Mouse (Mus musculus): Measurements from ENCODE around the gene Sipa1l3. TPM values are rescaled to one million over a fixed set of nuclear protein-coding genes. Genes with fewer than 3 reads are reported as not detected.
A peak's percentile ranks its signal among the peaks of the same experiment; 100 is the strongest.

Sipa1l3 gene
- polyA plus RNA-seq, 1 experiment, result 63.3 TPM

DNA sequence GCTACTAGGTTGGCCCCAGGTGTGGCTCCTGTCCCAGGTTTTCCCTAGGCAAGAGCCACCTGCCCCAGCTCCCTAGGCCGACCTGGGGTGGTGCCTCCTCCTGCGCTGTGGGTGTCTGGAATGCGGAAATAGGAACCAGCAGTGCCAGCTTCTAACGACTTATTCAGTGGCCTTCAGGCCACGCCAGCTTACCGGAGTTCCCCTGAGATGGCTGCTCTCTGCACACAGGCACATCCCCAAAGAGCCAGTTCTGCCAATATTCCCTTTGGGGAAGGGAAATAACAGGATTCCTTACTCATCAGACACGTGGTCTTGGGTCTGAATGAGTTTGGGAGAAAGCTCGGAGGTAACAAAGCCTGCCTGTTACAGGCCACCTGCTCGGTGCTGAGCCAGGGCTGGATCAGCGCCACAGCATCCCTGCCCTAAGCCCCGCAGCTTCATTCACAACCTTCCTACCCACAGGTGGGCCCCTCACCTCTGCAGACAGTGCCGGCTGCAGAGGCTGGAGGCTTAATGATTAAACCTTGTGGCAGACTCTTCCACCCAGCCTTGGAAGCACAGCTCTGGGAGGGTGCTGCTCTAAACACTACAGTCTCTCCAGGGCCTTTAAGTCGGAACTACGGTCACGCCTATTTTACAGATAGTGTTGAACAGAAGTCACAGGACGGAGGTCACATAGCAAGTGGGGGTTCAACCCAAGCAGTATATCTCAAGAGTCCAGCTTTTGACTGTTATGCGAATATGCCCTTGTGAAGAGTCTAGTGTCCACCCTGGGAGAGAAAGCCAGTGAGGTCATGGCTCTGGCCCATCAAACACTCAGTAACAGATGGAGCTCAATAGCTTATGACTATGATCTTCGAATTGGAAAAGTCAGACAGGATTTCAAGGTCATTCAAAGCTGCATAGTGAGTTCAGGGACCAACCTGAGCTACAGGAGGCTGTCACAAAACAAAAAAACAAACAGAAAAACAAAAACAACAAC is 12.8 kb downstream of the Sipa1l3 start:
- peak overlapping the region; percentile 68; the same call in 1 of the 2 replicates for H3K27ac ChIP-seq (ENCODE audit: insufficient read depth, low read length)
- 14% methylated on average over 18 of the region's 18 CpGs for WGBS

DNA sequence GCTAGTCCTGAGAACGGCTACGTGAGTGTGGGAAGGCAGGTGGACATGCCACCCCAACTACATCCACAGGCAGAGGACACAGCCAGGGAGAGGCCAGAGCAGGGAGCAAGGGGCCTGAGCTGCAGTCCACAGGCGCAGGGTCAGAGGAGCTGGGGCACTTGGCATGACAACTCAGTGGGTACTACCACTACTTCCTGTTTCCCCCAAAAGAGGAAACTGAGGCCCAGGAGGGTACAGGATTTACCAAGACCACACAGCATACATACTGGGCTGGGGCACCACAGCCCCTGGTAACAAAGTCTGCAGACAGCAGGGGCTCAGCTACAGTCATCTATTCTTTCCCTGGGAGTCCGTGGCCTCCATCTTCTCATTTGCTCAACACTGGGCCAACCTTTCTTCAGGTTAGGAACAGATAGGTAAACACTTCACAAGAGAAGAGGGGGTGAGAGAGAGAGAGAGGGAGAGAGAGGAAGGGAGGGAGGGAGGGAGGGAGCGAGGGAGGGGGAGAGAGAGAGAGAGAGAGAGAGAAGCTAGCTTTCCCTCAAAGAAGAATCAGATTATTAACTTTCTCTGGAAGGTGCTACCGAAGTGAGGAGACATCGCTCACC is 13.7 kb downstream of the Sipa1l3 start:
- Histone ChIP-seq H3K4me3 (replicated peaks; ENCODE audit: insufficient read depth, low read depth, low read length) (no peak overlapping the region), H3K27me3 (ENCODE audit: control insufficient read depth, insufficient read depth, low read length) (no peaks in the 10 kb centered on the region), H3K4me1 (ENCODE audit: control insufficient read depth, insufficient read depth, low read length) (peaks cover 47% of the 10 kb centered on the region), H3K27ac (ENCODE audit: insufficient read depth, low read length) (peak overlapping the region; percentile 68; the same call in 1 of the 2 replicates)
- WGBS, result 68% methylated on average over 7 of the region's 7 CpGs
- TF ChIP-seq POLR2A (IDR thresholded peaks at IDR 0.05; ENCODE audit: borderline replicate concordance, insufficient read depth, low read length), result no peak
- no peak for DNase-seq

More for the DNA sequence above, 12.8 kb downstream of the Sipa1l3 start:
- TF ChIP-seq POLR2A (IDR thresholded peaks at IDR 0.05; ENCODE audit: borderline replicate concordance, insufficient read depth, low read length) (no peak), CTCF (IDR thresholded peaks at IDR 0.05; ENCODE audit: borderline replicate concordance, insufficient read depth, low read depth, low read length) (no peak)
- DNase-seq, result peak; percentile 60 to 71
- no peak overlapping the region for H3K4me3 ChIP-seq (replicated peaks; ENCODE audit: insufficient read depth, low read depth, low read length)
- peaks cover 43% of the 10 kb centered on the region for H3K4me1 ChIP-seq (ENCODE audit: control insufficient read depth, insufficient read depth, low read length)
- H3K27me3 ChIP-seq (ENCODE audit: control insufficient read depth, insufficient read depth, low read length), result no peaks in the 10 kb centered on the region

DNA sequence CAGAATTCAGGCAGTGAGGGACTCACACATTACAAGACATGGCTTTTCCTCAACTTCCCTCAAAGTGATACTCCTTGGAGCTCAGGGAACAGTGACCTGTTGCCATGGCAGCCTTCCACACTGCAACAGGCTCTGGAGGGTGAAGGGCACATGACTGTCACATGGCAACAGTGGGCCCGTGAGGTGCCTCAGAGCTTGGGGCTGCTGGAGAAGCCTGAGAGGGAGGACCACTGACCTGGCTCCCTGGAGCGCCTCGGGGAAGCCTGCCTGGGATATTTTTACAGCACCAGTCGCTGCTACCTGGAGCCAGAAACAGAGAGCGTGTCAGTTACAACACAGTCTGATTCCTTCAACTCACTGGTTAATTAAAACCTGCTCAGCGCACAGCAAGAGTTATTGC is 14.8 kb downstream of the Sipa1l3 start:
- Histone ChIP-seq H3K4me3 (replicated peaks; ENCODE audit: insufficient read depth, low read depth, low read length) (no peak overlapping the region), H3K4me1 (ENCODE audit: control insufficient read depth, insufficient read depth, low read length) (peaks cover 47% of the 10 kb centered on the region), H3K27ac (ENCODE audit: insufficient read depth, low read length) (no peak overlapping the region), H3K27me3 (ENCODE audit: control insufficient read depth, insufficient read depth, low read length) (no peaks in the 10 kb centered on the region)
- 46% methylated on average over 6 of the region's 6 CpGs for WGBS
- DNase-seq, result no peak
- TF ChIP-seq POLR2A (IDR thresholded peaks at IDR 0.05; ENCODE audit: borderline replicate concordance, insufficient read depth, low read length) (no peak), CTCF (IDR thresholded peaks at IDR 0.05; ENCODE audit: borderline replicate concordance, insufficient read depth, low read depth, low read length) (no peak)

DNA sequence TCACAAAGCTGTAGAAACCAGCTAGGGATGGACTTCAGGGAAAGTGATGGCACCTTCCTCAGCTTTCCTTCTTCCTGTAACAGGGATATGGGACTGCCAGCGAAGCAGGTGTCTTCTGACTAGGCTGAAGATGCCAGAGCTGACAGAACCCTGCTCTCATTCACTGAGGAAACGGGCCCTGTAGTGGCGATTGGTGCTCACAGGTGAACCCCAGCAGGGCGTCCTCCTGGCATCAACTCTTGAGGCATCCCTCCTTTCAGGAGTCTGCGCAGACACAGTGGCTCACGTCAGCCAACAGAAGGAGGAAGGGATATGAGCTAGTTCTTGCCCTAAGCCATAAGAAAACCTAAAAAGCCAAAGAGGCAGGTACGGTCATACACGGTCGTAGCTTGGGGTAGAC is 17.2 kb downstream of the Sipa1l3 start:
- H3K27ac ChIP-seq (ENCODE audit: insufficient read depth, low read length), result no peak overlapping the region
- DNase-seq, result peak; percentile 63 to 77
- no peak for TF ChIP-seq POLR2A (IDR thresholded peaks at IDR 0.05; ENCODE audit: borderline replicate concordance, insufficient read depth, low read length)
- no peak for TF ChIP-seq CTCF (IDR thresholded peaks at IDR 0.05; ENCODE audit: borderline replicate concordance, insufficient read depth, low read depth, low read length)
- no peak overlapping the region for H3K4me3 ChIP-seq (replicated peaks; ENCODE audit: insufficient read depth, low read depth, low read length)
- WGBS, result 34% methylated on average over 9 of the region's 9 CpGs
- no peaks in the 10 kb centered on the region for H3K27me3 ChIP-seq (ENCODE audit: control insufficient read depth, insufficient read depth, low read length)
- H3K4me1 ChIP-seq (ENCODE audit: control insufficient read depth, insufficient read depth, low read length), result peaks cover 51% of the 10 kb centered on the region

DNA sequence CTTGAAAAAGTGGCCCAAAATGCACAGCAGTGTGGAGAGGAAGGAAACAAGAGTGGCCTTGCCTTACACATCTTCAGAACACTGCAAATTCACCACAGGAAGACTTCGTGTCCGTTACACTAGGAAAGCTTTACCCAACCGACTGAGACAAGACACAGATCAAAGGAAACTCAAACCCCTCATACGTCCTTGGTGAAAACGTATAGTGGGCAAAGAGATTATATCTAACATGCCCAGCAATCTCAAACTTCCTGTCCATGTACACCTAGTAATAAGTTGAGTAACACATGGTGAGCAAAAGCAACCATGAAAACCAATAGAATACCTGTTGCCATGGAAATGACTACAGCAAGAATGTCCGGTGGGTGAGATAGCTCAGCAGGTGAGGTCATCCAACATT is 19.4 kb downstream of the Sipa1l3 start:
- no peak for DNase-seq
- TF ChIP-seq CTCF (IDR thresholded peaks at IDR 0.05; ENCODE audit: borderline replicate concordance, insufficient read depth, low read depth, low read length), result no peak

DNA sequence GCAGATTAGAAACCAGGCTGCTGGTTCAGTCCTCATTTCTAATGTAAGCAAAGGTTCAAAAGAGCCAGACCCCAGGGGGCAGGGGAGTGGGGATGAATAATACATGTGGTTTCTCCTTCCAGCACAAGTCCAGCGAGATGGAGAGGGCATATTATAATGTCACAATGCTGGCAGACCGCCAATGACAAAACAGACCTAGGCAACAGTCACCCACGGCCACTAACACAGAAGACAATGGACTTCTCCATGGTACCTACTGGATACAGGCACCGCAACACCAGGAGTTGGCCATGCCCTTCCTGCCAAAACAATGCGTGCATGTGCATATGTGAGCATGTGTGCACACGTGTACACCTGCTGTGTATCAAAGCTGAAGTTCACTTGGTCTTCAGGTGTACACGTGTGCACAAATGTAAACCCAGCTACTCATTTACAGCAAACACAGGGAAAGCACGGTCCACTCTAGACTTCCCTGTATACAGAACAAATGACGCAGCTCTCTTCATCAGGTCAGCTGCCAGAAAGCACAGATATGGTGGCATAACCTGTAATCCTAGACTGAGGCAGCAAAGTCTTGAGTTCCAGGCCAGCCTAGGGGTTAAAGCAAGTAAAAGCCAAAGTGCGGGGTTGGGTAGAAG is 21.4 kb downstream of the Sipa1l3 start:
- no peaks in the 10 kb centered on the region for H3K27me3 ChIP-seq (ENCODE audit: control insufficient read depth, insufficient read depth, low read length)
- H3K4me1 ChIP-seq (ENCODE audit: control insufficient read depth, insufficient read depth, low read length), result peaks cover 33% of the 10 kb centered on the region
- TF ChIP-seq CTCF (IDR thresholded peaks at IDR 0.05; ENCODE audit: borderline replicate concordance, insufficient read depth, low read depth, low read length) (no peak), POLR2A (IDR thresholded peaks at IDR 0.05; ENCODE audit: borderline replicate concordance, insufficient read depth, low read length) (no peak)
- H3K27ac ChIP-seq (ENCODE audit: insufficient read depth, low read length), result no peak overlapping the region
- no peak for DNase-seq
- 45% methylated on average over 10 of the region's 10 CpGs for WGBS
- no peak overlapping the region for H3K4me3 ChIP-seq (replicated peaks; ENCODE audit: insufficient read depth, low read depth, low read length)

More for the DNA sequence above, 19.4 kb downstream of the Sipa1l3 start:
- Histone ChIP-seq H3K4me1 (ENCODE audit: control insufficient read depth, insufficient read depth, low read length) (peaks cover 32% of the 10 kb centered on the region), H3K27ac (ENCODE audit: insufficient read depth, low read length) (no peak overlapping the region), H3K27me3 (ENCODE audit: control insufficient read depth, insufficient read depth, low read length) (no peaks in the 10 kb centered on the region), H3K4me3 (replicated peaks; ENCODE audit: insufficient read depth, low read depth, low read length) (no peak overlapping the region)
- WGBS, result 83% methylated on average over 6 of the region's 6 CpGs

DNA sequence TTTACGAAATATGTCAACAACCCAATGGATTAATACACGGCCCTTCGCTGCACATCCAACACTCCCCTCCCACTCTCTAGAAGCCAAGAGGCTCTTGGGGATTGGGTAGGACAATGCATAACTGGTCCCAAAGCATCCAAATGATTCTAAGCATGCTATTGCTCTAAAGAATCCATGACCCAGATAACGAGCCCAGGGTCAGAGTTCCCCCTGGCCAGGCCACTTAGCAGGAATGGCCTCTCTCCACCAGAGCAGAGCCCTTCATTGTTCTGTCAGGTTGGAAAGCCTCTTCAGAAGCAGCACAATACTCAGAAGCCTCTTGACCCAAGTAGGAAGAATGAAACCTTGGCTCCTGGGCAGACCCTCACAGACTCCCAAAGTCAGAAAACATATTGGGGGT is 22.1 kb downstream of the Sipa1l3 start:
- TF ChIP-seq CTCF (IDR thresholded peaks at IDR 0.05; ENCODE audit: borderline replicate concordance, insufficient read depth, low read depth, low read length) (no peak), POLR2A (IDR thresholded peaks at IDR 0.05; ENCODE audit: borderline replicate concordance, insufficient read depth, low read length) (no peak)
- DNase-seq, result no peak
- Histone ChIP-seq H3K4me3 (replicated peaks; ENCODE audit: insufficient read depth, low read depth, low read length) (no peak overlapping the region), H3K27ac (ENCODE audit: insufficient read depth, low read length) (no peak overlapping the region), H3K4me1 (ENCODE audit: control insufficient read depth, insufficient read depth, low read length) (peaks cover 33% of the 10 kb centered on the region), H3K27me3 (ENCODE audit: control insufficient read depth, insufficient read depth, low read length) (no peaks in the 10 kb centered on the region)
- 87% methylated on average over 4 of the region's 4 CpGs for WGBS
